Mouse (Mus musculus) liver, postnatal 0 days (tissue): ENCODE data around the gene Rasal1. TPM values are rescaled to one million over a fixed set of nuclear protein-coding genes. Genes with fewer than 3 reads are reported as not detected.

Source experiments
- ATAC-seq: fragments of 200-750 bp; cut with Nextera tagmentation; 2 replicates; pipeline ENCODE4 v1.8.0; 2017; ENCODE audit warnings: mild to moderate bottlenecking, moderate library complexity
- DNase-seq: peaks from one replicate; pipeline ENCODE4 v3.0.0-alpha.2; 2016
- H3K27ac ChIP-seq: fragments of 300-500 bp; sonication (generic); 2 replicates; pipeline ENCODE4 v1.5.1; 2014; ENCODE audit warnings: antibody characterized with exemption, moderate library complexity, mild to moderate bottlenecking, low read depth
- H3K27me3 ChIP-seq: fragments of 300-500 bp; sonication (generic); 2 replicates; pipeline ENCODE4 v1.6.1; 2014; ENCODE audit warnings: low read length, control low read depth, mixed read lengths; ENCODE audit not compliant: insufficient read depth
- H3K36me3 ChIP-seq: fragments of 300-500 bp; sonication (generic); replicated peaks from 2 replicates; pipeline ENCODE4 v1.6.1; 2014; ENCODE audit warnings: mild to moderate bottlenecking, control low read depth, low read length, moderate library complexity, mixed read lengths; ENCODE audit not compliant: insufficient read depth
- H3K4me1 ChIP-seq: fragments of 300-500 bp; sonication (generic); 2 replicates; pipeline ENCODE4 v1.6.1; 2014; ENCODE audit warnings: antibody characterized with exemption, mild to moderate bottlenecking, control low read depth; ENCODE audit not compliant: insufficient read depth
- H3K4me2 ChIP-seq: fragments of 300-500 bp; sonication (generic); 2 replicates; pipeline ENCODE4 v1.6.1; 2014; ENCODE audit warnings: low read depth, mild to moderate bottlenecking, low read length, moderate library complexity, mixed read lengths
- H3K4me3 ChIP-seq: fragments of 300-500 bp; sonication (generic); 2 replicates; pipeline ENCODE4 v1.5.1; 2014; ENCODE audit warnings: low read depth, low read length
- H3K9ac ChIP-seq: fragments of 300-500 bp; sonication (generic); replicated peaks from 2 replicates; pipeline ENCODE4 v1.6.1; 2014; ENCODE audit warnings: mild to moderate bottlenecking, moderate library complexity
- H3K9me3 ChIP-seq: fragments of 300-500 bp; sonication (generic); 2 replicates; pipeline ENCODE4 v1.6.1; 2016; ENCODE audit warnings: mild to moderate bottlenecking, control low read depth, low read length, mixed read lengths
- CTCF ChIP-seq: sonication (generic); IDR thresholded peaks from 2 replicates; pipeline ENCODE4 v1.5.1; 2016; ENCODE audit warnings: antibody characterized with exemption, low read depth
- EP300 ChIP-seq: IDR thresholded peaks from 2 replicates; pipeline ENCODE4 v1.6.1; 2016; ENCODE audit warnings: antibody characterized with exemption, low read depth, mild to moderate bottlenecking
- WGBS: fragments of 180-500 bp; shearing (Covaris S2); extraction: QIAGEN DNeasy Blood & Tissue Kit; methylation state at CpG from one replicate; pipeline ENCODE4 v1.1.7; 2014; ENCODE audit not compliant: insufficient replicate concordance; 5-methylcytosine and 5-hydroxymethylcytosine counted together
- polyA plus RNA-seq: library from polyadenylated mRNA; unstranded; fragments of >200 nt; fragmentation: Nextera tagmentation; extraction: Ambion mirVana; gene quantifications from 2 replicates; pipeline ENCODE4 v1.2.1, GENCODE M21; 2015

Gene Rasal1
- polyA plus RNA-seq, 1 experiment from 2014 or later: 0.20 TPM

DNA sequence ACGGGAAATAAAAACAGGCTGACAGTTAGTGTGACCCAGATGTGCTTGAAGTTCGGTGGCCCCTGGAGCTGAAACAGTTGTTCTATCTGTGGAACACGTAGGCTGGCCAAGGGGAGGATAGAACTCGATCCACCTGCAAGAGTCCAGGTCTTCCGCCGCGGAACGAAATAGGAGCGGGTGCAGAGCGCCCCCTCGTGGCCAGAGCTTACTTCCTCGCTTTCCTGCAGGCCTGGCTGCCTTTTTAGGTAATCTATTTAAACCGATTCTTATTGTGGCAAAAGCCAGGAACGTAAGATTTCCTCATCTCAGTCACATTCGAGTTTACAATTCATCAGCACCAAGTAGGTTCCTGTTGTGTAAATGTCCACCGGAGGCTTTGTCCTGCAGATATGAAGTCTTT, 65.7 kb downstream of the Rasal1 start:
- no peak overlapping the region for H3K4me3 ChIP-seq
- peaks cover 57% of the 10 kb centered on the region for H3K27me3 ChIP-seq
- no peaks in the 10 kb centered on the region for H3K36me3 ChIP-seq
- H3K4me1 ChIP-seq: no peaks in the 10 kb centered on the region
- no peaks in the 10 kb centered on the region for H3K9me3 ChIP-seq
- ATAC-seq (0 out of 2 replicates have a peak, but pooled peaks have one; percentile 23), DNase-seq (peak; percentile 84)
- no peak for TF ChIP-seq EP300
- peak; percentile 90 for TF ChIP-seq CTCF
- 3% methylated on average over 16 of the region's 16 CpGs for WGBS
- H3K27ac ChIP-seq: no peak overlapping the region
- no peak overlapping the region for H3K9ac ChIP-seq
- H3K4me2 ChIP-seq: no peak overlapping the region

- ATAC-seq: no peak
Measured at GRCm38 (mm10) chr5:120717136-120717535, 68.5 kb downstream of the Rasal1 start.

GRCm38 (mm10) chr5:120718600-120719378, 70.2 kb downstream of the Rasal1 start:
- ATAC-seq: no peak
- H3K9me3 ChIP-seq: no peaks in the 10 kb centered on the region
- H3K36me3 ChIP-seq: no peaks in the 10 kb centered on the region
- H3K9ac ChIP-seq: no peak overlapping the region
- H3K4me1 ChIP-seq: no peaks in the 10 kb centered on the region
- WGBS: 53% methylated on average over 15 of the region's 15 CpGs
- H3K4me3 ChIP-seq: no peak overlapping the region
- TF ChIP-seq CTCF (no peak), EP300 (no peak)
- no peak overlapping the region for H3K27ac ChIP-seq
- H3K27me3 ChIP-seq: peaks cover 20% of the 10 kb centered on the region
- no peak for DNase-seq
- H3K4me2 ChIP-seq: no peak overlapping the region

More at GRCm38 (mm10) chr5:120717136-120717535, 68.5 kb downstream of the Rasal1 start:
- no peak for TF ChIP-seq EP300
- Histone ChIP-seq H3K9me3 (no peaks in the 10 kb centered on the region), H3K9ac (no peak overlapping the region), H3K27ac (no peak overlapping the region), H3K36me3 (no peaks in the 10 kb centered on the region), H3K4me3 (no peak overlapping the region), H3K4me1 (no peaks in the 10 kb centered on the region), H3K27me3 (peaks cover 31% of the 10 kb centered on the region), H3K4me2 (no peak overlapping the region)
- WGBS: 69% methylated on average over 10 of the region's 10 CpGs
- no peak for DNase-seq

- Histone ChIP-seq H3K4me2 (no peak overlapping the region), H3K4me1 (no peaks in the 10 kb centered on the region), H3K27ac (no peak overlapping the region), H3K27me3 (peaks cover 3% of the 10 kb centered on the region; the same call in 1 of the 2 replicates), H3K9me3 (no peaks in the 10 kb centered on the region), H3K9ac (no peak overlapping the region), H3K36me3 (no peaks in the 10 kb centered on the region), H3K4me3 (no peak overlapping the region)
- no peak for TF ChIP-seq EP300
- no peak for TF ChIP-seq CTCF
- no peak for DNase-seq
- 41% methylated on average over 7 of the region's 7 CpGs for WGBS
- ATAC-seq: no peak
Measured at GRCm38 (mm10) chr5:120721005-120721404, 72.4 kb downstream of the Rasal1 start.

- H3K4me1 ChIP-seq: no peaks in the 10 kb centered on the region
- ATAC-seq (no peak), DNase-seq (no peak)
- H3K27ac ChIP-seq: no peak overlapping the region
- 0 out of 2 replicates have a peak, but pooled peaks cover under 1% of the 10 kb centered on the region for H3K27me3 ChIP-seq
- H3K9me3 ChIP-seq: no peaks in the 10 kb centered on the region
- H3K36me3 ChIP-seq: no peaks in the 10 kb centered on the region
- no peak overlapping the region for H3K9ac ChIP-seq
- TF ChIP-seq CTCF (no peak), EP300 (no peak)
- no peak overlapping the region for H3K4me3 ChIP-seq
- no peak overlapping the region for H3K4me2 ChIP-seq
- 53% methylated on average over 12 of the region's 12 CpGs for WGBS
Measured at GRCm38 (mm10) chr5:120725811-120726455, 77.3 kb downstream of the Rasal1 start.

Other genes with a start within 250 kb of the Rasal1 start
- gene Lhx5, start 217.1 kb upstream of the Rasal1 start, polyA plus RNA-seq: not detected in 2 replicates
- 21.0 and 24.5 TPM in 2 replicates for gene Sdsl, start 176.0 kb upstream of the Rasal1 start, polyA plus RNA-seq
- 32.4 and 32.5 TPM in 2 replicates for gene Sds, start 172.3 kb upstream of the Rasal1 start, polyA plus RNA-seq
- 53.6 and 54.1 TPM in 2 replicates for gene Plbd2, start 145.2 kb upstream of the Rasal1 start, polyA plus RNA-seq
- 15.3 and 17.1 TPM in 2 replicates for gene Slc8b1, start 137.6 kb upstream of the Rasal1 start, polyA plus RNA-seq
- 16.3 and 18.6 TPM in 2 replicates for gene Tpcn1, start 60.1 kb upstream of the Rasal1 start, polyA plus RNA-seq
- gene Iqcd, start 59.8 kb upstream of the Rasal1 start, polyA plus RNA-seq: 0.75 and 0.84 TPM in 2 replicates
- 3.1 and 3.4 TPM in 2 replicates for gene Rita1, start 36.2 kb upstream of the Rasal1 start, polyA plus RNA-seq
- 14.0 and 15.1 TPM in 2 replicates for gene Ddx54, start 36.1 kb upstream of the Rasal1 start, polyA plus RNA-seq
- not detected in 2 replicates for gene Cfap73, start 14.6 kb upstream of the Rasal1 start, polyA plus RNA-seq
- gene Dtx1, start 63.1 kb downstream of the Rasal1 start, polyA plus RNA-seq: 0.23 and 0.25 TPM in 2 replicates
- 0.83 and 1.1 TPM in 2 replicates for gene Oas2, start 101.0 kb downstream of the Rasal1 start, polyA plus RNA-seq
- gene Oas3, start 128.8 kb downstream of the Rasal1 start, polyA plus RNA-seq: 1.8 and 2.1 TPM in 2 replicates
- 0.15 and 0.20 TPM in 2 replicates for gene Oas1e, start 146.7 kb downstream of the Rasal1 start, polyA plus RNA-seq
- gene Oas1c, start 163.7 kb downstream of the Rasal1 start, polyA plus RNA-seq: 0.58 and 0.60 TPM in 2 replicates
- gene Oas1f, start 198.6 kb downstream of the Rasal1 start, polyA plus RNA-seq: not detected in 2 replicates
- not detected in 2 replicates for gene Oas1h, start 212.6 kb downstream of the Rasal1 start, polyA plus RNA-seq
- 2.5 and 2.9 TPM in 2 replicates for gene Oas1g, start 238.8 kb downstream of the Rasal1 start, polyA plus RNA-seq